Mouse (Mus musculus) erythroblast, embryonic 14.5 days (primary cell): Measurements from ENCODE around the gene Olfr1056.

ENCODE experiments used
- GATA1 ChIP-seq: IDR thresholded peaks from 2 replicates; pipeline ENCODE4 v1.6.1; 2012; ENCODE audit warnings: low read length, inconsistent platforms, mixed read lengths
- TAL1 ChIP-seq: IDR thresholded peaks from 3 replicates; pipeline ENCODE4 v1.6.1; 2012; ENCODE audit warnings: low read length, inconsistent platforms, mixed read lengths

- TF ChIP-seq TAL1 (no peak), GATA1 (no peak)
These were observed 47.1 kb downstream of the Olfr1056 start, which contains the start of gene Olfr1053 for GRCm38 (mm10) chr2:86315184-86315583.
